Mouse (Mus musculus): Measurements from ENCODE around the gene Lyrm9. TPM values are rescaled to one million over a fixed set of nuclear protein-coding genes. Genes with fewer than 3 reads are reported as not detected.
"Not testable (repeated sequence)": the region's sequence is repeated elsewhere in the genome, so short reads cannot be mapped to it uniquely, and the experiment has no call there.

Lyrm9 gene
- total RNA-seq, 2 experiments from 2014 or later, result 10.8 to 14.5 TPM

- DNase-seq, result no peak
These were observed 25.0 kb downstream of the Lyrm9 start for GRCm38 (mm10) chr11:78851216-78851870.

GRCm38 (mm10) chr11:78851871-78852265 lies 25.5 kb downstream of the Lyrm9 start:
- DNase-seq, result no peak

- DNase-seq, result no peak
These were observed 26.1 kb downstream of the Lyrm9 start for GRCm38 (mm10) chr11:78852529-78852928.

- DNase-seq, result peak; percentile 39
These were observed 29.9 kb downstream of the Lyrm9 start for GRCm38 (mm10) chr11:78856310-78856709.

GRCm38 (mm10) chr11:78857611-78858010 lies 31.2 kb downstream of the Lyrm9 start:
- no peak for DNase-seq

GRCm38 (mm10) chr11:78863898-78864297 lies 37.5 kb downstream of the Lyrm9 start:
- no peak for DNase-seq

GRCm38 (mm10) chr11:78864567-78865278 lies 38.3 kb downstream of the Lyrm9 start:
- no peak for DNase-seq

- no peak for DNase-seq
These were observed 38.9 kb downstream of the Lyrm9 start for GRCm38 (mm10) chr11:78865314-78865713.

GRCm38 (mm10) chr11:78866486-78866885 lies 40.1 kb downstream of the Lyrm9 start:
- no peak for DNase-seq

- DNase-seq, result no peak
These were observed 41.3 kb downstream of the Lyrm9 start for GRCm38 (mm10) chr11:78867696-78868095.

- not testable (repeated sequence) for DNase-seq
These were observed 42.8 kb downstream of the Lyrm9 start for GRCm38 (mm10) chr11:78869205-78869604.

- no peak for DNase-seq
These were observed 44.5 kb downstream of the Lyrm9 start for GRCm38 (mm10) chr11:78870891-78871290.

- DNase-seq, result no peak
These were observed 46.4 kb downstream of the Lyrm9 start for GRCm38 (mm10) chr11:78872782-78873181.

- DNase-seq, result no peak
These were observed 53.3 kb downstream of the Lyrm9 start for GRCm38 (mm10) chr11:78879727-78880126.

GRCm38 (mm10) chr11:78886693-78887092 lies 60.3 kb downstream of the Lyrm9 start:
- no peak for DNase-seq

GRCm38 (mm10) chr11:78887102-78887971 lies 61.0 kb downstream of the Lyrm9 start:
- DNase-seq, result peak; percentile 71

GRCm38 (mm10) chr11:78889156-78889555 lies 62.8 kb downstream of the Lyrm9 start:
- DNase-seq, result no peak

Other genes with a start within 250 kb of the Lyrm9 start
- gene Nlk, start 129.2 kb upstream of the Lyrm9 start, total RNA-seq (2021), result 1 to 10 TPM; 5.6 to 5.7 TPM
- gene Ccnq, start 74.9 kb upstream of the Lyrm9 start, total RNA-seq (2021), result 1 to 10 TPM; 9.5 to 10.0 TPM
- gene Nos2, start 94.2 kb downstream of the Lyrm9 start, total RNA-seq (2021), result 1 to 10 TPM in 1 of 2 experiments, under 1 TPM in 1; 0.82 to 1.7 TPM
- gene Lgals9, start 158.4 kb downstream of the Lyrm9 start, total RNA-seq (2021), result 1 to 10 TPM; 9.7 to 9.8 TPM

Measured in gastrocnemius, postnatal 25 days (tissue).